Mouse (Mus musculus) heart, embryonic 11.5 days (tissue): ENCODE data around the gene Dclk1. TPM values are rescaled to one million over a fixed set of nuclear protein-coding genes. Genes with fewer than 3 reads are reported as not detected.

ENCODE experiments used
- ATAC-seq: fragments of 200-750 bp; cut with Nextera tagmentation; replicated peaks from 2 replicates; pipeline ENCODE4 v1.8.0; 2017; ENCODE audit warnings: moderate library complexity; ENCODE audit not compliant: insufficient number of reproducible peaks, low FRiP score, low TSS enrichment
- H3K27ac ChIP-seq: fragments of 300-500 bp; sonication (generic); 2 replicates; pipeline ENCODE4 v1.5.1; 2014; ENCODE audit warnings: mild to moderate bottlenecking, low read depth, low read length
- H3K27me3 ChIP-seq: fragments of 300-500 bp; sonication (generic); 2 replicates; pipeline ENCODE4 v1.6.1; 2014; ENCODE audit warnings: mild to moderate bottlenecking, low read length, mixed read lengths; ENCODE audit not compliant: control insufficient read depth, insufficient read depth
- H3K36me3 ChIP-seq: fragments of 300-500 bp; sonication (generic); 2 replicates; pipeline ENCODE4 v1.6.1; 2014; ENCODE audit warnings: mild to moderate bottlenecking, low read length, moderate library complexity, mixed read lengths; ENCODE audit not compliant: control insufficient read depth, insufficient read depth
- H3K4me1 ChIP-seq: fragments of 300-500 bp; sonication (generic); 2 replicates; pipeline ENCODE4 v1.6.1; 2014; ENCODE audit warnings: low read length; ENCODE audit not compliant: control insufficient read depth, insufficient read depth
- H3K4me2 ChIP-seq: fragments of 300-500 bp; sonication (generic); 2 replicates; pipeline ENCODE4 v1.6.1; 2014; ENCODE audit warnings: mild to moderate bottlenecking, moderate library complexity
- H3K4me3 ChIP-seq: fragments of 300-500 bp; sonication (generic); 2 replicates; pipeline ENCODE4 v1.5.1; 2014; ENCODE audit warnings: low read depth, low read length
- H3K9ac ChIP-seq: fragments of 300-500 bp; sonication (generic); 2 replicates; pipeline ENCODE4 v1.6.1; 2014; ENCODE audit warnings: mild to moderate bottlenecking, low read depth, low read length, moderate library complexity
- H3K9me3 ChIP-seq: fragments of 300-500 bp; sonication (generic); replicated peaks from 2 replicates; pipeline ENCODE4 v1.6.1; 2016; ENCODE audit warnings: low read length; ENCODE audit not compliant: control insufficient read depth
- WGBS: fragments of 180-500 bp; shearing (Covaris S2); extraction: QIAGEN DNeasy Blood & Tissue Kit; methylation state at CpG from one replicate; pipeline ENCODE4 v1.1.7; 2014; ENCODE audit not compliant: insufficient replicate concordance; 5-methylcytosine and 5-hydroxymethylcytosine counted together
- polyA plus RNA-seq: library from polyadenylated mRNA; unstranded; fragments of >200 nt; fragmentation: Nextera tagmentation; extraction: Ambion mirVana; gene quantifications from 2 replicates; pipeline ENCODE4 v1.2.1, GENCODE M21; 2014

Gene Dclk1
- polyA plus RNA-seq, 1 experiment from 2014 or later = 4.7 TPM

DNA sequence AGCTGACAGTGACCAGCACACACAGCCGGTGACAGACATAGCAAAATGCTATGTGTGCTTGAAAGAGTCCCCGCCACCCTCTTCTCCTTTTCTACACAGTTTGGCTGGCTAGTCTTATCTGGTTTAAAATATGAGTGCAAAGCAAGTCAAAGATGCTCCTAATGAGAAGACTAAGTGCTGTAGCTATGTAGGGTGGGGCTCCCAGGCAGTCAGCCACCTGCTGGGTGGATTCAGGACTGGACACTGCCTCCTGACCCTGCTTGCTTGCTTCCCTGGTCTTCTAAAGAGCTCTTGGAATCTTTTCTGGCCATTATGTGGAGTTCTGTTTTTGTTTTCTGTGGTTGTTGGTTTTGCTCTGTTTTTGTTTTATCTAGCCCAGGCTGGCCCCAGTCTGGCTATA, 108.0 kb downstream of the Dclk1 start:
- no peak for ATAC-seq

DNA sequence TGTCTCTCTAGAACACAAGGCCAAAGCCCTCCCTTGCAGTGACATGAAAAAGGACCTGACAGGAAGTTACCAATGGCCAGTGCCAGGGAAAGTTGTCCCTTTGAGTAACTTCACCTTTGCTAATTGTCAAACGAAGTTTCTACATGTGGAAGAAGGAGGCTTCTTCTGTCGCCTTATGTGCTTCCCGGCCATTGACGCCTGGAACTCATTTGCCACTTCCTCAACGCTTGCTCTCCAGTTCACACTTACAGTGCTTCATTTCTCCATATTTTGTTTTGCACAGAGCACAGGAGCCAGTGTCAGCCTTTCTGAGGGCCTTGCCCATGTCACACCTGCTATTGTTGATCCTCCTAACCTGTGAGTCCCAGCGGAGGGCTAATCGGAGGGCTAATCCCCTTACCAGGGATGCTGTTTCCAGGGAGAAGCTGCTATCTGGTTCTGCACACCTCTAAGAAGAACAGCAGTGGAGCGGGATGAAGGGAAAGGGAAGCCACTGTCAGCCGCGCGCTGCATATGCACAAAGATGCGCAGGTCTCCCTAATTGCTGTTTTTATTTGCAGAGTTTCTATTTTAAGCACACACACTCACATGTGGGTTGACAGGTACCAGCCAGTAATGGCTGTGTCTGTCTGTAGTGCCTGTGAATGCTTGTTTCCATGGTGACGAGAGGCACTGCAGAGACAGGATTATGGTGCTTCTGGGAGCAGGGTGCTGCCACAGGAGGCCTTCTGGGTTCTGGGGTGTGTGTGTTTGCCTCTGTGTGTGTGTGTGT, 109.3 kb downstream of the Dclk1 start:
- Histone ChIP-seq H3K4me1 (no peaks in the 10 kb centered on the region), H3K4me3 (no peak overlapping the region), H3K9me3 (no peaks in the 10 kb centered on the region), H3K27ac (no peak overlapping the region), H3K9ac (no peak overlapping the region), H3K27me3 (no peaks in the 10 kb centered on the region), H3K36me3 (no peaks in the 10 kb centered on the region), H3K4me2 (no peak overlapping the region)
- ATAC-seq = no peak
- 56% methylated on average over 13 of the region's 13 CpGs for WGBS

More for the DNA sequence above, 108.0 kb downstream of the Dclk1 start:
- Histone ChIP-seq H3K36me3 (no peaks in the 10 kb centered on the region), H3K9ac (no peak overlapping the region), H3K9me3 (no peaks in the 10 kb centered on the region), H3K4me2 (no peak overlapping the region), H3K4me1 (no peaks in the 10 kb centered on the region), H3K27ac (no peak overlapping the region), H3K4me3 (no peak overlapping the region), H3K27me3 (no peaks in the 10 kb centered on the region)
- WGBS = 80% methylated on average over 2 of the region's 2 CpGs

DNA sequence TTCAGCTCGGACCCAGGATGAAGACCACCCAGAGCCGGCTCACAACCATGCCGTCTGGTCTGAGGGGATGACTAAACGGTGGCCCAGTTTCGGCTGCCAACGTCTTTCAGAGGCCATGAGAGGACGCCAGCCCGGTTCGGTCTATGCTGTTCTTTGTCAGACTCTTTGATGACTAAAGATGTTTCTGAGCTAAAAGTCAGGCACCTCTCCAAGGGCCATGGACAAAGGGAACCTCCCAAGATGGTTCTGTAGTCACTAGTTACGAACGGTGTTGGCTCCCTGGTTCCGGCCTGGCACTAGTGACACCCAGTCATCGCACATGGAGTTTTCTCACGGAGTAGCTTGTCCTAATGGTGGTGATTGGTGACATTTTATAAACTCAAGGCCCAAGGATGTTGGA, 110.4 kb downstream of the Dclk1 start:
- Histone ChIP-seq H3K4me1 (no peaks in the 10 kb centered on the region), H3K27ac (no peak overlapping the region), H3K27me3 (no peaks in the 10 kb centered on the region), H3K9ac (no peak overlapping the region), H3K4me2 (no peak overlapping the region), H3K36me3 (no peaks in the 10 kb centered on the region), H3K4me3 (no peak overlapping the region), H3K9me3 (no peaks in the 10 kb centered on the region)
- ATAC-seq = no peak
- WGBS = 85% methylated on average over 14 of the region's 14 CpGs

DNA sequence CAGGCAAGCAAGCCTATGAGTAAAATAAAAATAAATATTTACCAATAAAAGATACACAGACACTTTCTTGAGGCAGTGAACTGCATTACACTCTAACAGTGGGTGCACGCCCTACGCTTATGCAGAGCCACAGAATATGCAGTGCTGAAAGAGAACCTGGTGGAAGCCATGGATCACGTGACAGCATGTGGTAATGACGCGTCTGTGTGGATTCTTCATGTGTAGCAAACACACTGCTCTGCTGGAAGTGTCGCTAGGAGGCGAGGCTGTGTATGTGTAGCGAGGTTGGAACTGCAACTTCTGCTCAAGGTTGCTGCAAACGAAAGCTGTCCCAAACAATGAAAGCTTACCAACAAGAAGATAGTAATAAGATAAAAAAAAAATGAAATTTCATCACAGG, 111.0 kb downstream of the Dclk1 start:
- Histone ChIP-seq H3K4me2 (no peak overlapping the region), H3K27me3 (no peaks in the 10 kb centered on the region), H3K9ac (no peak overlapping the region), H3K9me3 (no peaks in the 10 kb centered on the region), H3K4me1 (no peaks in the 10 kb centered on the region), H3K36me3 (no peaks in the 10 kb centered on the region), H3K27ac (no peak overlapping the region), H3K4me3 (no peak overlapping the region)
- WGBS = 86% methylated on average over 9 of the region's 9 CpGs
- ATAC-seq = no peak

DNA sequence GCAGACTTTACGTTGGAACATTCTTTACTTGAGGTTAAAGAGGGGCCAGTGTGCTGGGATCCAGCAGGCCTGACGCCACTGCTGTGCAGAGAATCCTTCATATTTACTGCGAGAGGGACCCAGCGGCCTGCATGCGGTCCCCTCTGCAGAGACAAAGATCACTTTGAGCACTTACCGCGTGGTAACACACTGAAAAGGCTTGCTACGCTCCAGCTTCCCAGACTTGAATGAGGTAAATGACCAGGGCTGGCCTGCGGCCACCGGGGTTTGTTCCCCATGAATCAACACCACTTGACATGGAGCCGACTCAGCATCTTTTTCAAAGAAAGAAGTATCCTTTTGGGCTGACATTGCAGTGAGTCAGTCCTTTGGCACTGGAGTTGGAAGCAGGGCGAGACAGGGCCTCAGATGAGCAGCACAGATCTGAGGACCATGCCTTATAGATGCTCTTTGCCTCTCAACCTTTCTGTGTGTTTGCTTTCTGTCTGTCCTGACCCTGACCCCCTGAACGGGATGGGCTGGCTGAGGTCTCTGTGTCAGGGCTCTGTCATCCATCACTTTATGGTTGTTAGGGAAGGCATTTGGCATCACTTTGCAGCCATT, 111.8 kb downstream of the Dclk1 start:
- Histone ChIP-seq H3K4me1 (no peaks in the 10 kb centered on the region), H3K4me2 (no peak overlapping the region), H3K27me3 (no peaks in the 10 kb centered on the region), H3K4me3 (no peak overlapping the region), H3K9ac (no peak overlapping the region), H3K27ac (no peak overlapping the region), H3K9me3 (no peaks in the 10 kb centered on the region), H3K36me3 (no peaks in the 10 kb centered on the region)
- ATAC-seq = no peak
- WGBS = 71% methylated on average over 13 of the region's 13 CpGs

DNA sequence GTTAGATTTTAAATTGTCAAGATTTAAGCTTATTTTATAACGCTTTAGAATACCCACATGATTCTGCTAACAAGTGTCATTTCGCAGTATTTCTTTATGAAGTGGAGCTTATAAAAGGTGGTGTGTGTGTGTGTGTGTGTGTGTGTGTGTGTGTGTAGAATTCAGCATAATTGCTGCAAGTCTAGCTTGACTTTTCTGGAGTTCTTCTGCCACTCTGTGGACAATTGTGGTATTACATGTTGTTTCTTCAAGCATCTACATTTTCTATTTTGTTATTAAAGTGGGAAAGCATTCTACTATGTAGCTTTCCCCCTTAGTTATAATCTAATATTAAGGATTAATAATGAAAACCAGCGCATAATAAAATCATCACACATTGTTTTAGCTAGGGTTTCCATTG, 112.6 kb downstream of the Dclk1 start:
- WGBS = 21% methylated on average over 3 of the region's 3 CpGs
- Histone ChIP-seq H3K4me1 (no peaks in the 10 kb centered on the region), H3K9me3 (no peaks in the 10 kb centered on the region), H3K9ac (no peak overlapping the region), H3K4me3 (no peak overlapping the region), H3K4me2 (no peak overlapping the region), H3K27ac (no peak overlapping the region), H3K27me3 (no peaks in the 10 kb centered on the region), H3K36me3 (no peaks in the 10 kb centered on the region)
- no peak for ATAC-seq

DNA sequence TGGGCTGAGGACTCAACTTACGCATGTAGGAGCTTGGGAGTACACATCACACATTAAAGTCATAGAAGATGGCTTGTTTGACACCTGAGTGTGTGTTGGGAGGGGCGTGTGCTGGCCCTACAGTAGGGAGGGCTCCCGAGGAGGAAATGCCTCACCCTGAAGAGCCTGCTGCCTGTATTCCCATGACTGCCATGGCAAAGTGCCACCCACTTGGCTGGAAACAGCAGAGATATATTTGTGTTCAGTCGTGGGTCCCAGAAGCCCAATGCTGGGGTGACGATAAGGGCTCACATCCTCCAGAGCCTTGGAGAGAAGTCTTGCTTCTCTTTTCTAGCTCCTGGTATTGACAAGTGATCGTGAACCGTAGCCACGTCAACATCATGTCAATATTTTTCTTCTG, 116.3 kb downstream of the Dclk1 start:
- no peak for ATAC-seq
- no peaks in the 10 kb centered on the region for H3K27me3 ChIP-seq
- no peak overlapping the region for H3K4me2 ChIP-seq
- no peaks in the 10 kb centered on the region for H3K4me1 ChIP-seq
- 86% methylated on average over 8 of the region's 8 CpGs for WGBS
- H3K4me3 ChIP-seq = no peak overlapping the region
- H3K9ac ChIP-seq = no peak overlapping the region
- no peaks in the 10 kb centered on the region for H3K9me3 ChIP-seq
- no peak overlapping the region for H3K27ac ChIP-seq
- no peaks in the 10 kb centered on the region for H3K36me3 ChIP-seq

DNA sequence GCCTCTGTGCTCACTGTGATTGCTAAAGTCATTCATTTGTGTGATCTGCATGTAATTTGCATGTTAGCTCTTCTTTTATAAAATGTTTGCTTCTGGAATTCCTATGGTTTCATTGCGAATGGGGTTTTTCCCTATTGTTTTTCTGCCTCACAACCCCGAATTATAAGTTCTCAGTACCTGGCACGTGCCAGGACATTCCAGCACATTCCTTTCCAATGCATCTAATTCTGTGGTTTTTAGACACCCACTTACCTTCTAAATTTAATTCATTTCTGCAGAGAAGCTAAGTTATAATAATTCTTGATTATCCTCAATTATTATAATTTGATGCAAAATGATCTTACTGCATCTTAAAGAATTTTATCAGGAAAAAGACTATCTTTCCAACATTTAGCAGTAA, 118.7 kb downstream of the Dclk1 start:
- Histone ChIP-seq H3K27ac (no peak overlapping the region), H3K4me3 (no peak overlapping the region), H3K4me1 (no peaks in the 10 kb centered on the region), H3K4me2 (no peak overlapping the region), H3K36me3 (no peaks in the 10 kb centered on the region), H3K9ac (no peak overlapping the region), H3K27me3 (no peaks in the 10 kb centered on the region), H3K9me3 (no peaks in the 10 kb centered on the region)
- WGBS = 87% methylated on average over 3 of the region's 3 CpGs
- no peak for ATAC-seq

DNA sequence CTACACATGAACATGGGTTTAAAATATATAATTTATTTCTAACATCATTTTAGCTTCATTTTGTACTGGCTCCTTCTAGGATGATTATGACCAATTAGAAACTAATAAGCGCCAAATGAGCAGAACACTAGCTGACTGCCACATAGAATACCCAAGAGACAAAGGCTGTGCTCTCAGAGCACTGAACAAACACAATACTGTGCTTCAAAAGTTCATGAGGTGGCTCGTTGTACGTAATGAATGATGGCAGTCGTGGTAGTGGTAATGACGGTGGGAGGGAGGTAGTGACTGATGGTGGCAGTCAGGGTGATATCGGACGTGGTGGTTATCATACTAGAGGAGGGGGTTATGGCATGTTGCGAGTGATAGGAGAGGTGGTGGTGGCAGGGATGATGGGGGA, 125.0 kb downstream of the Dclk1 start:
- Histone ChIP-seq H3K27me3 (no peaks in the 10 kb centered on the region), H3K27ac (no peak overlapping the region), H3K4me1 (no peaks in the 10 kb centered on the region), H3K4me3 (no peak overlapping the region), H3K4me2 (no peak overlapping the region), H3K9ac (no peak overlapping the region), H3K36me3 (no peaks in the 10 kb centered on the region), H3K9me3 (no peaks in the 10 kb centered on the region)
- no peak for ATAC-seq
- WGBS = 87% methylated on average over 8 of the region's 8 CpGs
